In the genomic region with DNA sequence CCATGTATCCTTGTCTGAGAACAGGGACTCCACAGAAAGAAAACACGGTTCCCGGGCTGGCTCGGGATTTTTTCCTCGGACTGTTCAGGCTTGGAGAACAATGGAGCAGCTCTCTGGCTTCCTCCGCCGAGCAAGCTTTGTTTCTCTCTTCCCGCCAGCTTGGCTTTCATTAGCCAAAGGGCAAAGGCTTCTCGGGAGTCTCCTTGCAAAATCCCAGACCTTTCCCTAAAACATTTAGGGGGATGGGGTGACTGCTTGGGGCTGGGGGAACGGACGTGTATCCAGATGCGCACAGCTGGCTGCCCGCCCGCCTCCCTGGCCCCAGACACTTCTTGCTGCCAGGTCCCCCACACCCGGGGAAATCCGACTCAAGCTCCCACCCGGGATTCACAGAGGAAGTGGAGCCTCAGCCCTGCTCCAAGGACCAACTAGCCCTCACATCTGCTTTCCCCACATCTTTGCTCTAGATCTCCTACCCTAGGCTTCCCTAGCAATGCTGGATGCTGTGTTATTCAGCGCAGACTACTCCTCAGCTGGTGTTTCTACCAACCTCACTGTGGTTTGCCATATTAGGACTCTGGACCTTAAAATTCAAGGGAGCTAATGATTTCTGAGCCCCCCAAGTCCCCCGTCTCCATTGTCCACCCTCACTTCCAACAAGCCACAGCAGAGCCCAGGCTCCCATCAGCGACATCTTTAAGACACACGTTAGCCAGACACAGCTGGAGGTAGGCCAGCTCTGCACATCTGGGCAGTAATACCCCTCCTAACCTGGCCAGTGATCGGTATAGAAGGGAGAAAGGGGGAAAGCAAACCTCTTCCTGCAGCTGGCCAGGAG, we compare ENCODE assay signal across 8 mouse cellular contexts. TPM values are rescaled to one million over a fixed set of nuclear protein-coding genes. Genes with fewer than 3 reads are reported as not detected.
A peak's percentile ranks its signal among the peaks of the same experiment; 100 is the strongest.
DNase-seq lines count a peak whose midpoint lies in the region; ATAC-seq and TF ChIP-seq lines count a peak whose summit lies in the region.

No protein-coding gene starts in this region.

- TF ChIP-seq EP300 in ES-Bruce4 (IDR thresholded peaks at IDR 0.05; ENCODE audit: insufficient read depth, low read depth, low read length), result no peak

- no peaks in the 10 kb centered on the region for H3K36me3 ChIP-seq in ES-Bruce4 (ENCODE audit: control insufficient read depth, insufficient read depth, low read length, poor library complexity, severe bottlenecking)
- peaks cover 8% of the 10 kb centered on the region; the same call in 1 of the 2 replicates for H3K36me3 ChIP-seq in heart, embryonic 14.5 days (ENCODE audit: control insufficient read depth, insufficient read depth, low read length)
- H3K36me3 ChIP-seq in limb, embryonic 10.5 days, result 0 out of 2 replicates have a peak, but pooled peaks cover 8% of the 10 kb centered on the region
- H3K36me3 ChIP-seq in neural tube, embryonic 13.5 days, result no peaks in the 10 kb centered on the region

- peaks cover 20% of the 10 kb centered on the region for H3K4me1 ChIP-seq in ES-Bruce4 (ENCODE audit: control insufficient read depth, insufficient read depth, low read length)
- H3K4me1 ChIP-seq in heart, embryonic 14.5 days (ENCODE audit: control insufficient read depth in 2 of 2, insufficient read depth in 2 of 2, low read length in 2 of 2), result peaks cover 46 to 69% of the 10 kb centered on the region in 2 experiments
- H3K4me1 ChIP-seq in limb, embryonic 10.5 days, result peaks cover 82% of the 10 kb centered on the region
- H3K4me1 ChIP-seq in neural tube, embryonic 13.5 days (replicated peaks), result peaks cover 82% of the 10 kb centered on the region

- ATAC-seq in heart, embryonic 14.5 days (ENCODE audit: insufficient number of reproducible peaks, insufficient read depth, low FRiP score, low read depth), result no peak
- no peak; the same call in 1 of the 2 replicates for ATAC-seq in neural tube, embryonic 13.5 days (ENCODE audit: low read depth)
- no peak for ATAC-seq in erythroid progenitor cell, adult 5-6 weeks (replicated peaks; ENCODE audit: low FRiP score, poor library complexity, severe bottlenecking)

- H3K9me3 ChIP-seq in ES-Bruce4 (replicated peaks; ENCODE audit: control insufficient read depth, insufficient read depth, low read length, poor library complexity, severe bottlenecking), result no peaks in the 10 kb centered on the region
- no peaks in the 10 kb centered on the region for H3K9me3 ChIP-seq in heart, embryonic 14.5 days (ENCODE audit: control insufficient read depth, low read length)
- no peaks in the 10 kb centered on the region for H3K9me3 ChIP-seq in limb, embryonic 10.5 days (replicated peaks)
- H3K9me3 ChIP-seq in neural tube, embryonic 13.5 days, result no peaks in the 10 kb centered on the region

- peaks cover 2% of the 10 kb centered on the region for H3K27me3 ChIP-seq in ES-Bruce4 (ENCODE audit: control insufficient read depth, insufficient read depth, low read length, poor library complexity, severe bottlenecking)
- no peaks in the 10 kb centered on the region for H3K27me3 ChIP-seq in heart, embryonic 14.5 days (ENCODE audit: control insufficient read depth, insufficient read depth, low read length)
- no peaks in the 10 kb centered on the region for H3K27me3 ChIP-seq in limb, embryonic 10.5 days (ENCODE audit: low read depth, poor library complexity, severe bottlenecking)
- no peaks in the 10 kb centered on the region for H3K27me3 ChIP-seq in neural tube, embryonic 13.5 days

- no peak overlapping the region for H3K9ac ChIP-seq in ES-Bruce4 (ENCODE audit: low read depth, poor library complexity, severe bottlenecking)
- H3K9ac ChIP-seq in heart, embryonic 14.5 days (ENCODE audit: low read length), result peak overlapping the region; percentile 75
- H3K9ac ChIP-seq in neural tube, embryonic 13.5 days, result peak overlapping the region; percentile 95

- WGBS in heart, embryonic 14.5 days, result 7% methylated on average over 21 of the region's 21 CpGs
- 2% methylated on average over 21 of the region's 21 CpGs for WGBS in limb, embryonic 10.5 days
- WGBS in neural tube, embryonic 13.5 days, result 2% methylated on average over 21 of the region's 21 CpGs

- peak overlapping the region; percentile 65; the same call in 1 of the 2 replicates for H3K4me3 ChIP-seq in ES-Bruce4 (ENCODE audit: low read depth, low read length)
- H3K4me3 ChIP-seq in heart, embryonic 14.5 days (ENCODE audit: control insufficient read depth in 1 of 2, insufficient read depth in 1 of 2, low read depth in 1 of 2, low read length in 2 of 2), result peak overlapping the region; percentile 50 to 65
- H3K4me3 ChIP-seq in limb, embryonic 10.5 days, result peak overlapping the region; percentile 77
- H3K4me3 ChIP-seq in neural tube, embryonic 13.5 days, result peak overlapping the region; percentile 80

- no peak for TF ChIP-seq POLR2A in ES-Bruce4 (IDR thresholded peaks at IDR 0.05; ENCODE audit: insufficient read depth, low read length)
- TF ChIP-seq POLR2A in brain, embryonic 14.5 days (IDR thresholded peaks at IDR 0.05; ENCODE audit: borderline replicate concordance, extremely low read depth, insufficient read depth, insufficient read length, poor library complexity, severe bottlenecking), result no peak

- H3K4me2 ChIP-seq in heart, embryonic 14.5 days (ENCODE audit: low read length), result peak overlapping the region; percentile 94
- H3K4me2 ChIP-seq in neural tube, embryonic 13.5 days, result peak overlapping the region; percentile 93

- TF ChIP-seq CTCF in ES-Bruce4 (IDR thresholded peaks at IDR 0.05; ENCODE audit: low read depth, low read length), result no peak
- no peak for TF ChIP-seq CTCF in brain, embryonic 14.5 days (IDR thresholded peaks at IDR 0.05; ENCODE audit: borderline replicate concordance, extremely low read depth, insufficient read depth, insufficient read length)

- DNase-seq in brain, embryonic 14.5 days (ENCODE audit: low read depth), result peak; percentile 46
- peak; percentile 68 for DNase-seq in limb, embryonic 10.5 days (ENCODE audit: low spot score)
- DNase-seq in left cerebral cortex, adult 11 months (ENCODE audit: low spot score), result no peak
- DNase-seq in urinary bladder, postnatal 10 days (ENCODE audit: low spot score), result no peak

- H3K27ac ChIP-seq in ES-Bruce4 (ENCODE audit: insufficient read depth, low read length), result no peak overlapping the region
- H3K27ac ChIP-seq in heart, embryonic 14.5 days (replicated peaks in 1 of 2; ENCODE audit: control insufficient read depth in 1 of 2, insufficient read depth in 1 of 2, low read depth in 2 of 2, low read length in 2 of 2), result peak overlapping the region; percentile 14 to 60; a peak in 2 of 4 replicates
- peak overlapping the region; percentile 92 for H3K27ac ChIP-seq in limb, embryonic 10.5 days
- H3K27ac ChIP-seq in neural tube, embryonic 13.5 days (replicated peaks), result peak overlapping the region; percentile 96

RNA-seq across cellular contexts. Expression of gene Nav1, which starts 23.2 kb away (rescaled TPM):
- polyA plus RNA-seq in ES-Bruce4 (2011; ENCODE audit: insufficient read depth, insufficient read length, low read depth, missing spikeins), result 31.7 and 34.2 TPM in 2 replicates
- 54.0 and 92.9 TPM in 2 replicates for polyA plus RNA-seq in brain, embryonic 14.5 days (2012; rRNA removed)
- 28.0 and 33.6 TPM in 2 replicates for polyA plus RNA-seq in heart, embryonic 14.5 days (2014; fragmentation: Nextera tagmentation; extraction: Ambion mirVana)
- polyA plus RNA-seq in limb, embryonic 10.5 days (2016; fragmentation: Nextera tagmentation; extraction: Ambion mirVana), result 16.1 and 18.3 TPM in 2 replicates
- 34.9 and 38.6 TPM in 2 replicates for polyA plus RNA-seq in neural tube, embryonic 13.5 days (2015; fragmentation: Nextera tagmentation; extraction: Ambion mirVana)
- 4.3 and 11.7 TPM in 2 replicates for total RNA-seq in erythroid progenitor cell, adult 5-6 weeks (2015; ENCODE audit: low replicate concordance)
- 1.1 and 2.6 TPM in 2 replicates for total RNA-seq in erythroid progenitor cell, adult 5-6 weeks (2017; ENCODE audit: low replicate concordance)

Comparison
In these comparisons a context has a peak if more than half of its experiments do, and no peak if none do; other contexts are left out.
1. DNase-seq: peak in brain, embryonic 14.5 days (single experiment) and limb, embryonic 10.5 days (single experiment); none in left cerebral cortex, adult 11 months (single experiment) and urinary bladder, postnatal 10 days (single experiment).
2. Peak in every context shown above with its lines, with median percentiles within 50 percentile points of each other: H3K4me3 ChIP-seq.